Mouse (Mus musculus) c-Kit-positive CD71-positive TER-119-positive erythroid progenitor cells, embryonic 14.5 days (primary cell): ENCODE data around the gene Olfr623.

ENCODE experiments used
- DNase-seq: peaks from one replicate; pipeline ENCODE4 v3.0.0-alpha.2; 2013; ENCODE audit warnings: low spot score

Gene Olfr623

GRCm38 (mm10) chr7:103663598-103663997 is at the start of gene Olfr623:
TSS of gene Olfr623 (minus strand) at chr7:103663698.
- no peak for DNase-seq

- peak; percentile 16 for DNase-seq
These were observed 48.5 kb upstream of the Olfr623 start for GRCm38 (mm10) chr7:103712024-103712423.

- DNase-seq: no peak
These were observed 36.0 kb upstream of the Olfr623 start for GRCm38 (mm10) chr7:103699469-103699868.

GRCm38 (mm10) chr7:103682420-103682819 is 18.9 kb upstream of the Olfr623 start, which contains the start of gene Olfr625-ps1:
TSS of gene Olfr625-ps1 (plus strand) at chr7:103682720.
- no peak for DNase-seq

GRCm38 (mm10) chr7:103671091-103671490 is 7.6 kb upstream of the Olfr623 start, which contains the start of gene Olfr624:
TSS of gene Olfr624 (minus strand) at chr7:103671191.
- DNase-seq: no peak

- no peak for DNase-seq
These were observed 19.4 kb downstream of the Olfr623 start for GRCm38 (mm10) chr7:103644070-103644469.

- DNase-seq: no peak
These were observed 20.9 kb downstream of the Olfr623 start, which contains the start of gene Olfr622 for GRCm38 (mm10) chr7:103642602-103643001. TSS of gene Olfr622 (minus strand) at chr7:103642702.

GRCm38 (mm10) chr7:103636795-103637194 is 26.7 kb downstream of the Olfr623 start:
- DNase-seq: no peak

- no peak for DNase-seq
These were observed 51.1 kb downstream of the Olfr623 start, which contains the start of gene Olfr620 for GRCm38 (mm10) chr7:103612434-103612833. TSS of gene Olfr620 (minus strand) at chr7:103612534.
